Mouse (Mus musculus): ENCODE measurements around the gene Zfp12. TPM values are rescaled to one million over a fixed set of nuclear protein-coding genes. Genes with fewer than 3 reads are reported as not detected.

Zfp12 gene
- polyA plus RNA-seq, 1 experiment from 2014 or later: 30.0 TPM

DNA sequence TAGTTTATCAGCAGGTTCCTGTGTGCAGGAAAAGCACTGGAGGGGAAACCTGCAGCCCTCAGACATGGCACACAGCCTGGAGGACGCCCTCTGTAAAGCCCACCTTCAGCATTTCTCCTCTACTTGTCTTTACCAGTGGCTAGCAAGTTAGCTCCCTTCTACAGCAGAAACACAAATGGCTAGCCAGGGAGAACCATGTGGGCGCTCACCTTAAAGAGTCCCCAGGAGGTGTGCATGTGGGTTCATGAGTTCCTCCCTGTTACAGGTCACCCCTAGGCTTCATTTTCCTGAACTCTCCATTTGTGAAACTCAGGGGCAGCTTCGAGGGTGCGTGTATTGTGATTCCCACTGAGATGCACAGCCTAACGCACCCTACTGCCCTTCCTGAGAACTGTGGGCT is 20.8 kb downstream of the Zfp12 start:
- Histone ChIP-seq H3K27me3 (replicated peaks; ENCODE audit: control insufficient read depth, insufficient read depth, low read length) (peaks cover 32% of the 10 kb centered on the region), H3K9me3 (ENCODE audit: control insufficient read depth, low read length) (no peaks in the 10 kb centered on the region), H3K4me3 (replicated peaks; ENCODE audit: low read length) (no peak overlapping the region), H3K4me1 (replicated peaks; ENCODE audit: control insufficient read depth, insufficient read depth, low read length) (peaks cover 19% of the 10 kb centered on the region), H3K27ac (ENCODE audit: low read length) (no peak overlapping the region), H3K36me3 (ENCODE audit: control insufficient read depth, insufficient read depth) (peaks cover 20% of the 10 kb centered on the region), H3K9ac (replicated peaks; ENCODE audit: low read depth, low read length) (no peak overlapping the region), H3K4me2 (ENCODE audit: low read length) (no peak overlapping the region)
- no peak for ATAC-seq
- 90% methylated on average over 5 of the region's 5 CpGs for whole genome bisulfite sequencing

DNA sequence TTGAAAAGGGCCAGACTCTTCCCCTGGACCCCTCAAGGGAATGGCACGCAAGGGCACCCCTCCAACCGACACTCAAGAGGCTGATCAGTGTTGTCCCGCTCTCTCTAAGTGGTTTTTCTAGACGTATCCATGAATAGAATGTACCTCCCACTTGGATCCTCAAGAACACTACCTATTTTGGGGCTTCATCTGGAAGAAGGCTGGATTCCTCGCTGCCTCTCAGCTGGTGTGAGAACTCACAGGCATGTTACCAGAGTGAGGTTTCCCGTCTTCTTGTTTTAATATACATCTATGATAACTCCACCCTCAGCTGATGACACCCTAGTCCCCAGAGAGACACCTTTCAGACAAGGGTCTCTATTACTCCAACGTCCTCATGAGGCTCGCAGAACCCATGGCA is 26.7 kb downstream of the Zfp12 start:
- Histone ChIP-seq H3K27me3 (replicated peaks; ENCODE audit: control insufficient read depth, insufficient read depth, low read length) (peaks cover 3% of the 10 kb centered on the region), H3K4me2 (ENCODE audit: low read length) (no peak overlapping the region), H3K9ac (replicated peaks; ENCODE audit: low read depth, low read length) (no peak overlapping the region), H3K27ac (ENCODE audit: low read length) (no peak overlapping the region), H3K9me3 (ENCODE audit: control insufficient read depth, low read length) (no peaks in the 10 kb centered on the region), H3K36me3 (ENCODE audit: control insufficient read depth, insufficient read depth) (peaks cover 25% of the 10 kb centered on the region), H3K4me3 (replicated peaks; ENCODE audit: low read length) (no peak overlapping the region), H3K4me1 (replicated peaks; ENCODE audit: control insufficient read depth, insufficient read depth, low read length) (no peaks in the 10 kb centered on the region)
- ATAC-seq: no peak
- WGBS: 93% methylated on average over 8 of the region's 8 CpGs

DNA sequence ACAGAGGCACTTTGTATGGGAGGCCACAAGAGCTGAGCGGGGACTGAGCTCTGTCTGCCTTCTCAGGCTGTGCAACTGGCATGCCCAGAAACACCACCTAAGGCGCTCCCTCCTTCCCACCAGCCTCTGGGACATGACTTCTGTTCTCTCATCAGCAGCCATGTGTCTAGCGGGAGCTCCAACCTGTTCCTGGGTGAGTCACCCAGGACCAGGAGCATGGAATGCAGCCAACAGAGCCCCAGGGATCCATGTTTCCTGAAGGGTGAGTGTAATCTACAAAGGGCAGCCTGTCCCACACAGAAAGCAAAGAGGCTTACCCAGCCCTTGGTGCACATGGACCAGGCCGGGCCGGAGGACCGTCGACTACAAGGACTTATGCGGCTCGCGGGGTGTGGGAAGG is 29.7 kb downstream of the Zfp12 start:
- Histone ChIP-seq H3K4me1 (replicated peaks; ENCODE audit: control insufficient read depth, insufficient read depth, low read length) (peaks cover 15% of the 10 kb centered on the region), H3K9ac (replicated peaks; ENCODE audit: low read depth, low read length) (no peak overlapping the region), H3K27ac (ENCODE audit: low read length) (no peak overlapping the region), H3K4me3 (replicated peaks; ENCODE audit: low read length) (no peak overlapping the region), H3K9me3 (ENCODE audit: control insufficient read depth, low read length) (no peaks in the 10 kb centered on the region), H3K36me3 (ENCODE audit: control insufficient read depth, insufficient read depth) (peaks cover 24% of the 10 kb centered on the region), H3K27me3 (replicated peaks; ENCODE audit: control insufficient read depth, insufficient read depth, low read length) (no peaks in the 10 kb centered on the region), H3K4me2 (ENCODE audit: low read length) (no peak overlapping the region)
- no peak for ATAC-seq
- WGBS: 91% methylated on average over 10 of the region's 10 CpGs

DNA sequence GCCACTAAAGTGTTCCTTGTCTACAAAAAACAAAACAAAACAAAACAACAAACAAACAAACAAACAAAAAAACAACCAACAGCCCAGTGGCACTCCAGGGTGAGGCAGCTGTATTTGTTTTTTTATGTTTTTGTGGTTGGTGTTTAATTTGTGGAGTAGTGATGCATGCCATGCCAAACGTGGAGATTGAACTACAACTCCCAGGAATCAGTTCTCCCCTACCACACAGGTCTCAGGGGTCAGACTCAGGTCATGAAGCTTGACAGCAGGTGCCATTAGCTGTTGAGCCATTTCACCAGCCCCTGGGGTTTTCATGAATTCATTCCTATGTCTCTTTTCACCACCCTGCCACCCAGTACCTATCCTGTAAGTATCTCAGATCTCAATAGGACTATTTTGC is 30.4 kb downstream of the Zfp12 start:
- H3K27ac ChIP-seq (ENCODE audit: low read length): no peak overlapping the region
- no peaks in the 10 kb centered on the region for H3K9me3 ChIP-seq (ENCODE audit: control insufficient read depth, low read length)
- no peak overlapping the region for H3K4me2 ChIP-seq (ENCODE audit: low read length)
- ATAC-seq: no peak
- no peak overlapping the region for H3K9ac ChIP-seq (replicated peaks; ENCODE audit: low read depth, low read length)
- peaks cover 19% of the 10 kb centered on the region for H3K4me1 ChIP-seq (replicated peaks; ENCODE audit: control insufficient read depth, insufficient read depth, low read length)
- no peak overlapping the region for H3K4me3 ChIP-seq (replicated peaks; ENCODE audit: low read length)
- 52% methylated on average over 1 of the region's 1 CpGs for WGBS
- no peaks in the 10 kb centered on the region for H3K27me3 ChIP-seq (replicated peaks; ENCODE audit: control insufficient read depth, insufficient read depth, low read length)
- peaks cover 24% of the 10 kb centered on the region for H3K36me3 ChIP-seq (ENCODE audit: control insufficient read depth, insufficient read depth)

DNA sequence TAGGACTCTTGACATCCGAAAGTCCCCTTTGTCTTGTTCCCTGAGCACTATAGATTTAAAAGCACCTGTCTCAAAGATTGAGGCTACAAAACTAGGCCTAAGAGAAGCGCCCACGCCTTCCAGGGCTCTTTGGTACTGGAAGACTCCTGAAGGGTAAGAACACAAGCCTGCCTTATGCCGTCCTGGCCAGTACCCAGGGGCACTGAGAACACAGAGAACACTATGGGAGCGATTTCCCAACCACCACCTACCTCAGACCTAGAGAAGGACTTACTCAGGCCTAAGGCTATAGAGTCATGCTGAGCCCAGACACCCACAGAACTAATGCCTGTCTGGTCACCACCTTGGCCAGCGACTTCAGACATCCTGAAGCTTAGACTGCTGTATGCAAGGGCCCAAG is 31.8 kb downstream of the Zfp12 start:
- Histone ChIP-seq H3K27ac (ENCODE audit: low read length) (no peak overlapping the region), H3K27me3 (replicated peaks; ENCODE audit: control insufficient read depth, insufficient read depth, low read length) (no peaks in the 10 kb centered on the region), H3K4me3 (replicated peaks; ENCODE audit: low read length) (no peak overlapping the region), H3K9me3 (ENCODE audit: control insufficient read depth, low read length) (no peaks in the 10 kb centered on the region), H3K4me2 (ENCODE audit: low read length) (no peak overlapping the region), H3K4me1 (replicated peaks; ENCODE audit: control insufficient read depth, insufficient read depth, low read length) (peaks cover 30% of the 10 kb centered on the region), H3K36me3 (ENCODE audit: control insufficient read depth, insufficient read depth) (peaks cover 19% of the 10 kb centered on the region), H3K9ac (replicated peaks; ENCODE audit: low read depth, low read length) (no peak overlapping the region)
- ATAC-seq: no peak
- WGBS: 85% methylated on average over 6 of the region's 6 CpGs

DNA sequence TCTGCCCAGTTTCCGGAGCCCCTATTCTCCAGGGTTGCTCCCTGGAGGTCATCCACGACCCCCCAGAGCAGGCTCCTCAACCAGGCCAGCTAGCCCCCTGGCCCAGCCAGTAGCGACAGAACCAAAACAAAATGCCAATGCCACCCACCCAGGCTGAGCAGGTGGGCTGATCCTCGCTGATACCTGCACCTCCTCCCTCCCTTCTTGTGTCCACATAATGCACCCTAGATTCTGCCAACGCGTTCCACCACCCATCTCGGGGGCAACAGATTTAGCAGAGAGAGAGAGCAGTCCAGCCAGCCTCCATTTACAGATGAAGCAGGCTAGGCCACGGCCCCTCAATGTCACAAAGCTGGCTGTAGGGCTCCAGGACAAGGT is 34.0 kb downstream of the Zfp12 start:
- peak overlapping the region; percentile 84 for H3K4me2 ChIP-seq (ENCODE audit: low read length)
- H3K9me3 ChIP-seq (ENCODE audit: control insufficient read depth, low read length): no peaks in the 10 kb centered on the region
- peak overlapping the region; percentile 89 for H3K4me3 ChIP-seq (replicated peaks; ENCODE audit: low read length)
- H3K27me3 ChIP-seq (replicated peaks; ENCODE audit: control insufficient read depth, insufficient read depth, low read length): no peaks in the 10 kb centered on the region
- no peak; the same call in 1 of the 2 replicates for ATAC-seq
- H3K4me1 ChIP-seq (replicated peaks; ENCODE audit: control insufficient read depth, insufficient read depth, low read length): peaks cover 30% of the 10 kb centered on the region
- peaks cover 2% of the 10 kb centered on the region; the same call in 1 of the 2 replicates for H3K36me3 ChIP-seq (ENCODE audit: control insufficient read depth, insufficient read depth)
- peak overlapping the region; percentile 98 for H3K9ac ChIP-seq (replicated peaks; ENCODE audit: low read depth, low read length)
- WGBS: 22% methylated on average over 8 of the region's 8 CpGs
- peak overlapping the region; percentile 77 for H3K27ac ChIP-seq (ENCODE audit: low read length)

DNA sequence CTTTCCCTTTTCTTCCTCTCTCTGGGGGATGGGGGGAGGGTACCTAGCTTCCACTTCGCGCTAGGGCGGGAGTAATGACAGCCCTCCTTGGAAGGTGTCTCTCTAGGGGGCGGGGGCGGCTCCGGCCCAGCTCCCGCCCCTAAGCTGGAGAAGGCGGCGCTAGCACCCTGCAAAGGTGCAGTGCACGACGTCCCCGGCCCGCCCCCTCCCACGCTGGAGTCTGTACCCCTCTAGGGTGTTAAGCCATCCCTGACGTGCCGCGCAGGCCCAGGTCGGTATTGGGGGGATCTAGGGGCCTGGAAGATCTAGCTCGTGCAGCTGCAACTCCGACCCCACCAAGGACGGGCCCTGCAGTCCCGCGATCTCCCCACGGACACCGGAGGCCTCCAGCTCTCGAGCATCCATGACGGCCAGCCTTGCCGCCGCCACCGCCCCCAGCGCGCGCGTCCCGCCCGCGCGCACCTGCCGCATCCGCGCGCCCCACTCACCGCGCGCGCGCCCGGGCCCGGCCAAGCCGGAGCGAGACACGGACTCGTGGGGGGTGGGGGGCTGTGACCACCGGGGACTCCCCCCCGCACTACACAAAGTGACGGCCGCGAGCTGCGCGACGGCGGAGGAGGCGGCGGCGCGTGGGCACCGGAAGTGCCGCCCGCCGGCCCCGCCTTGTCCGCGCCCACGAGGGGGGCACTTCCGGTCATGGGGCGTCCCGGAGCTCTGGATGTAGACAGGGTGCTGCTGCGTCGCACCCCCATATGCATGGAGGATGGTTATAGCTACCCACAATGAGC is 34.6 kb downstream of the Zfp12 start, which contains the start of gene Zfp316:
Zfp316 (minus strand) TSS at position 660 of the 788 bp plus-strand sequence.
- Histone ChIP-seq H3K9me3 (ENCODE audit: control insufficient read depth, low read length) (no peaks in the 10 kb centered on the region), H3K27me3 (replicated peaks; ENCODE audit: control insufficient read depth, insufficient read depth, low read length) (no peaks in the 10 kb centered on the region), H3K36me3 (ENCODE audit: control insufficient read depth, insufficient read depth) (no peaks in the 10 kb centered on the region), H3K9ac (replicated peaks; ENCODE audit: low read depth, low read length) (peak within 1 kb of the TSS; percentile 98), H3K4me1 (replicated peaks; ENCODE audit: control insufficient read depth, insufficient read depth, low read length) (peaks cover 30% of the 10 kb centered on the region), H3K27ac (ENCODE audit: low read length) (peak within 1 kb of the TSS; percentile 77), H3K4me2 (ENCODE audit: low read length) (peak within 1 kb of the TSS; percentile 84), H3K4me3 (replicated peaks; ENCODE audit: low read length) (peak within 1 kb of the TSS; percentile 89)
- peak; percentile 87 for ATAC-seq
- under 1% methylated on average over 61 of the region's 79 CpGs for WGBS

DNA sequence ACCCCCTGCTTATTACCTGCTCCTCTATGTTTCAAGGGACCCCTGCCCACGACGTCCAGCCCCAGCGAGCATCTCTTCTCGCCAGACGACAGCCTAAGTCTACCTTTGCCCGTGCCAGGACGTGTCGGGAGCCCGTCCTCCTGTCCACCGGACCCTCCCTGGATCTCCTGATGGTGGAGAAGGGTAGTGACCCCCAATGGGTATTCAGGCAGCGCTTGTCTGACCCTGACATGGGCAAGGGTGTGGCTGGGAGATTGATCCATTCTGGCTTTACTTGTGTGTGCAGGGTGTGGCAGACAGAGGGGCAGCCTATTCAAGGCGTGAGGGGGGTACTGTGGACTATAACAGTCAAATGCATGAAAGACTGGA is 35.2 kb downstream of the Zfp12 start:
- H3K36me3 ChIP-seq (ENCODE audit: control insufficient read depth, insufficient read depth): no peaks in the 10 kb centered on the region
- H3K9ac ChIP-seq (replicated peaks; ENCODE audit: low read depth, low read length): peak overlapping the region; percentile 98
- no peak; the same call in 1 of the 2 replicates for ATAC-seq
- peak overlapping the region; percentile 84 for H3K4me2 ChIP-seq (ENCODE audit: low read length)
- H3K9me3 ChIP-seq (ENCODE audit: control insufficient read depth, low read length): no peaks in the 10 kb centered on the region
- peak overlapping the region; percentile 89 for H3K4me3 ChIP-seq (replicated peaks; ENCODE audit: low read length)
- no peaks in the 10 kb centered on the region for H3K27me3 ChIP-seq (replicated peaks; ENCODE audit: control insufficient read depth, insufficient read depth, low read length)
- H3K27ac ChIP-seq (ENCODE audit: low read length): peak overlapping the region; percentile 44; the same call in 1 of the 2 replicates
- H3K4me1 ChIP-seq (replicated peaks; ENCODE audit: control insufficient read depth, insufficient read depth, low read length): peaks cover 30% of the 10 kb centered on the region
- 3% methylated on average over 12 of the region's 12 CpGs for WGBS

DNA sequence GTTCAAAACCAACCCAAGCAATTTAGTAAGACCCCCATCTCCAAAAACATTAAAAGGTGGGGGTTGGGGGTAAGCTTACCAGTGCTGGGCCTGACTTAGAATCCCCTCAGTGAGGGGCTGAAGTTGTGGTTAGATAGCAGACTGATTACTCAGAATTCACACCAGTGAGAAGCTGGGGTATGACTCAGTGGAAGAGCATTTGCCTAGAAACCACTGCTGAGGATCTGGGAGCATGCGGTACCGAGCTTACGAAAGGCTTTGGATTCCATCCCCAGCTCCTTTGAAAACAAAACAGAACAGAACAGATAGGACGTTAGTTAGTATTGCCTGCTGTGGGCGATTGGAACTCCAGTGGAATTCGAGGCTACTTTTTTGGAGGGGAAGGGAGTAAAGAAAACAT is 36.7 kb downstream of the Zfp12 start:
- Histone ChIP-seq H3K9me3 (ENCODE audit: control insufficient read depth, low read length) (no peaks in the 10 kb centered on the region), H3K4me1 (replicated peaks; ENCODE audit: control insufficient read depth, insufficient read depth, low read length) (peaks cover 30% of the 10 kb centered on the region), H3K4me3 (replicated peaks; ENCODE audit: low read length) (no peak overlapping the region), H3K27me3 (replicated peaks; ENCODE audit: control insufficient read depth, insufficient read depth, low read length) (no peaks in the 10 kb centered on the region), H3K9ac (replicated peaks; ENCODE audit: low read depth, low read length) (no peak overlapping the region), H3K27ac (ENCODE audit: low read length) (no peak overlapping the region), H3K4me2 (ENCODE audit: low read length) (no peak overlapping the region), H3K36me3 (ENCODE audit: control insufficient read depth, insufficient read depth) (no peaks in the 10 kb centered on the region)
- 86% methylated on average over 6 of the region's 6 CpGs for WGBS
- no peak for ATAC-seq

Data from forebrain, embryonic 16.5 days (tissue).